Mouse (Mus musculus) ES-E14 (cell line): Measurements from ENCODE around the gene Ostm1. TPM values are rescaled to one million over a fixed set of nuclear protein-coding genes. Genes with fewer than 3 reads are reported as not detected.

Experiments
- DNase-seq: peaks from one replicate; pipeline ENCODE4 v3.0.0-alpha.2; 2013; ENCODE audit warnings: low read depth, low spot score
- H3K27ac ChIP-seq: 2 replicates; pipeline ENCODE4 v1.5.1; 2012; ENCODE audit warnings: low read depth, mild to moderate bottlenecking, low read length, moderate library complexity, mixed read lengths; ENCODE audit not compliant: poor library complexity, insufficient read depth, severe bottlenecking
- H3K36me3 ChIP-seq: 2 replicates; pipeline ENCODE4 v1.6.1; 2012; ENCODE audit warnings: mild to moderate bottlenecking, low read length, moderate library complexity, mixed read lengths; ENCODE audit not compliant: control insufficient read depth, poor library complexity, insufficient read depth, severe bottlenecking
- H3K4me1 ChIP-seq, 2 experiments: fragments of 150-350 bp in 1 of 2; sonication (generic) in 1 of 2; 2 replicates each; pipeline ENCODE4 v1.6.1; 2012; ENCODE audit warnings: low read length in 2 of 2, mild to moderate bottlenecking in 1 of 2, mixed read lengths in 1 of 2; ENCODE audit not compliant: control insufficient read depth in 2 of 2, insufficient read depth in 2 of 2, poor library complexity in 1 of 2
- H3K4me3 ChIP-seq, 2 experiments: fragments of 150-350 bp in 1 of 2; sonication (generic) in 1 of 2; 2 replicates each; pipeline ENCODE4 v1.5.1; 2012; ENCODE audit warnings: low read length in 2 of 2, low read depth in 1 of 2, mild to moderate bottlenecking in 1 of 2, mixed read lengths in 1 of 2; ENCODE audit not compliant: insufficient read depth in 1 of 2, poor library complexity in 1 of 2, severe bottlenecking in 1 of 2
- H3K9ac ChIP-seq: 2 replicates; pipeline ENCODE4 v1.6.1; 2012; ENCODE audit warnings: low read depth, mild to moderate bottlenecking, low read length, mixed read lengths; ENCODE audit not compliant: poor library complexity, insufficient read depth, severe bottlenecking
- H3K9me3 ChIP-seq: fragments of 150-350 bp; sonication (generic); 2 replicates; pipeline ENCODE4 v1.6.1; 2012; ENCODE audit warnings: low read depth, mild to moderate bottlenecking, low read length; ENCODE audit not compliant: control insufficient read depth, insufficient read depth
- CHD2 ChIP-seq: IDR thresholded peaks from 2 replicates; pipeline ENCODE4 v1.6.1; 2014; ENCODE audit warnings: mild to moderate bottlenecking, low read depth, low read length, inconsistent platforms
- HCFC1 ChIP-seq: IDR thresholded peaks from 2 replicates; pipeline ENCODE4 v1.6.1; 2012; ENCODE audit warnings: low read length, inconsistent platforms, borderline replicate concordance; ENCODE audit not compliant: insufficient read depth
- MAFK ChIP-seq: IDR thresholded peaks from 2 replicates; pipeline ENCODE4 v1.6.1; 2014; ENCODE audit warnings: mild to moderate bottlenecking, low read depth, low read length, inconsistent platforms; ENCODE audit not compliant: insufficient read depth
- ZC3H11A ChIP-seq: IDR thresholded peaks from 2 replicates; pipeline ENCODE4 v1.6.1; 2012; ENCODE audit warnings: low read depth, mild to moderate bottlenecking, inconsistent platforms, low read length, borderline replicate concordance
- ZNF384 ChIP-seq: IDR thresholded peaks from 2 replicates; pipeline ENCODE4 v1.6.1; 2012; ENCODE audit warnings: low read depth, low read length, inconsistent platforms
- in situ Hi-C, 2 experiments: fragments of 600-800 bp; cut with MboI; formaldehyde crosslinking; loops; one replicate each; pipeline ENCODE4 v1.15.1; 2025; ENCODE audit warnings: low sequenced_read_pairs in 2 of 2, inconsistent platforms in 1 of 2; ENCODE audit not compliant: unreplicated experiment in 2 of 2
- total RNA-seq: library from RNA; depleted of rRNA; stranded (reverse); fragments of 300-350 nt; gene quantifications from 2 replicates; pipeline ENCODE4 v1.2.3, GENCODE M21; 2012

Gene Ostm1
- total RNA-seq, 1 experiment: 19.7 TPM

- Histone ChIP-seq H3K4me1 (peaks cover 0 to 2% of the 10 kb centered on the region in 2 experiments; a peak in 1 of 4 replicates), H3K4me3 (no peak overlapping the region), H3K9ac (no peak overlapping the region), H3K27ac (no peak overlapping the region), H3K36me3 (no peaks in the 10 kb centered on the region), H3K9me3 (no peaks in the 10 kb centered on the region)
- peak; percentile 44 for DNase-seq
- in situ Hi-C loops: no loop called here
- TF ChIP-seq ZC3H11A (no peak), CHD2 (no peak), HCFC1 (no peak), ZNF384 (no peak), MAFK (no peak)
These were observed 131.9 kb downstream of the Ostm1 start for GRCm38 (mm10) chr10:42715366-42716035.

GRCm38 (mm10) chr10:42722116-42722515 lies 138.5 kb downstream of the Ostm1 start:
- no peaks in the 10 kb centered on the region for H3K9me3 ChIP-seq
- no peak overlapping the region for H3K9ac ChIP-seq
- TF ChIP-seq ZC3H11A (no peak), MAFK (no peak), ZNF384 (no peak), CHD2 (no peak), HCFC1 (no peak)
- no peaks in the 10 kb centered on the region for H3K36me3 ChIP-seq
- H3K4me1 ChIP-seq: no peaks in the 10 kb centered on the region; a peak in 1 of 4 replicates
- in situ Hi-C loops: no loop called here
- DNase-seq: no peak
- no peak overlapping the region for H3K4me3 ChIP-seq
- no peak overlapping the region for H3K27ac ChIP-seq

- Histone ChIP-seq H3K9me3 (no peaks in the 10 kb centered on the region), H3K27ac (no peak overlapping the region), H3K4me3 (no peak overlapping the region), H3K9ac (no peak overlapping the region), H3K36me3 (no peaks in the 10 kb centered on the region), H3K4me1 (no peaks in the 10 kb centered on the region; a peak in 1 of 4 replicates)
- DNase-seq: no peak
- in situ Hi-C loops: no loop called here
- TF ChIP-seq ZNF384 (no peak), MAFK (no peak), CHD2 (no peak), ZC3H11A (no peak), HCFC1 (no peak)
These were observed 139.9 kb downstream of the Ostm1 start for GRCm38 (mm10) chr10:42723275-42724232.

GRCm38 (mm10) chr10:42729607-42730006 lies 146.0 kb downstream of the Ostm1 start:
- Histone ChIP-seq H3K9ac (no peak overlapping the region), H3K9me3 (no peaks in the 10 kb centered on the region), H3K27ac (no peak overlapping the region), H3K4me3 (no peak overlapping the region), H3K36me3 (no peaks in the 10 kb centered on the region), H3K4me1 (no peaks in the 10 kb centered on the region)
- DNase-seq: no peak
- in situ Hi-C loops: loop anchor here (25.0 kb wide), 1 partner anchor 417 kb away; no protein-coding TSS in a partner anchor
- TF ChIP-seq HCFC1 (no peak), MAFK (peak; percentile 60), ZC3H11A (no peak), CHD2 (no peak), ZNF384 (no peak)
